8 mouse cellular contexts compared by ENCODE assay signal in genomic region chr5:147293127-147293910, GRCm38 (mm10). TPM values are rescaled to one million over a fixed set of nuclear protein-coding genes. Genes with fewer than 3 reads are reported as not detected.
A peak's percentile ranks its signal among the peaks of the same experiment; 100 is the strongest.
DNase-seq lines count a peak whose midpoint lies in the region; ATAC-seq and TF ChIP-seq lines count a peak whose summit lies in the region.

No protein-coding gene starts in this region.

- intact Hi-C loops in gastrocnemius, adult 2 months (cut with DNase I), result no loop called here

- TF ChIP-seq POLR2A in bone marrow, adult 2 months (IDR thresholded peaks at IDR 0.05; ENCODE audit: borderline replicate concordance, control insufficient read depth, low read depth, low read length), result no peak

- H3K9me3 ChIP-seq in embryonic facial prominence, embryonic 15.5 days (replicated peaks), result no peaks in the 10 kb centered on the region

- ATAC-seq in embryonic facial prominence, embryonic 15.5 days (ENCODE audit: insufficient number of reproducible peaks, low FRiP score, low TSS enrichment, low read depth), result peak; percentile 69

- H3K9ac ChIP-seq in embryonic facial prominence, embryonic 15.5 days, result no peak overlapping the region

- peak; percentile 67 for TF ChIP-seq CTCF in gastrocnemius, adult 2 months (IDR thresholded peaks at IDR 0.05)
- TF ChIP-seq CTCF in bone marrow, adult 2 months (IDR thresholded peaks at IDR 0.05; ENCODE audit: control insufficient read depth, insufficient read depth, low read length), result peak; percentile 85
- peak; percentile 90 for TF ChIP-seq CTCF in layer of hippocampus, adult 2 months (conservative IDR thresholded peaks at IDR 0.05)

- no peaks in the 10 kb centered on the region for H3K4me1 ChIP-seq in bone marrow, adult 2 months (ENCODE audit: control insufficient read depth, insufficient read depth, low read length)
- H3K4me1 ChIP-seq in embryonic facial prominence, embryonic 15.5 days, result no peaks in the 10 kb centered on the region

- peak; percentile 44 for DNase-seq in gastrocnemius, adult 2 months
- no peak for DNase-seq in gastrocnemius, adult 8-10 months (ENCODE audit: low spot score in 2 of 2)
- DNase-seq in heart, postnatal 4 days, result peak; percentile 75
- peak; percentile 29 to 76 for DNase-seq in layer of hippocampus, adult 2 months (ENCODE audit: low spot score in 2 of 2)
- peak; percentile 37 for DNase-seq in lung, postnatal 25 days (ENCODE audit: low spot score)
- peak; percentile 73 for DNase-seq in retina, postnatal 7 days (ENCODE audit: low read depth, low spot score)

- no peak overlapping the region for H3K27ac ChIP-seq in gastrocnemius, adult 2 months
- H3K27ac ChIP-seq in bone marrow, adult 2 months (ENCODE audit: control insufficient read depth, insufficient read depth, low read depth, low read length, poor library complexity), result no peak overlapping the region
- no peak overlapping the region for H3K27ac ChIP-seq in embryonic facial prominence, embryonic 15.5 days (replicated peaks)
- no peak overlapping the region for H3K27ac ChIP-seq in layer of hippocampus, adult 2 months

- WGBS in bone marrow, adult 2 months, result 17% methylated on average over 18 of the region's 18 CpGs
- WGBS in embryonic facial prominence, embryonic 15.5 days, result 17% methylated on average over 18 of the region's 18 CpGs

- H3K4me3 ChIP-seq in gastrocnemius, adult 2 months, result no peak overlapping the region
- no peak overlapping the region for H3K4me3 ChIP-seq in bone marrow, adult 2 months (replicated peaks; ENCODE audit: control insufficient read depth, low read depth, low read length)
- H3K4me3 ChIP-seq in embryonic facial prominence, embryonic 15.5 days (replicated peaks), result no peak overlapping the region
- H3K4me3 ChIP-seq in layer of hippocampus, adult 2 months, result no peak overlapping the region

- H3K4me2 ChIP-seq in embryonic facial prominence, embryonic 15.5 days (replicated peaks), result no peak overlapping the region

- H3K36me3 ChIP-seq in embryonic facial prominence, embryonic 15.5 days, result no peaks in the 10 kb centered on the region

- H3K27me3 ChIP-seq in embryonic facial prominence, embryonic 15.5 days, result peaks cover 73% of the 10 kb centered on the region

RNA-seq across cellular contexts. Expression of gene Cdx2, which starts 13.8 kb away (rescaled TPM):
- not detected for total RNA-seq in gastrocnemius, adult 2 months (2021)
- not detected for total RNA-seq in gastrocnemius, adult 8-10 months (2022)
- not detected in 2 replicates for polyA plus RNA-seq in bone marrow, adult 2 months (2011; ENCODE audit: insufficient read depth, insufficient read length, low replicate concordance, missing spikeins)
- polyA plus RNA-seq in embryonic facial prominence, embryonic 15.5 days (2015; fragmentation: Nextera tagmentation; extraction: Ambion mirVana), result not detected in 2 replicates
- total RNA-seq in heart, postnatal 4 days (2021), result not detected
- not detected for total RNA-seq in layer of hippocampus, adult 2 months (2021)

RNA-seq across cellular contexts. Expression of gene Pdx1, which starts 23.6 kb away (rescaled TPM):
- not detected for total RNA-seq in gastrocnemius, adult 2 months (2021)
- not detected for total RNA-seq in gastrocnemius, adult 8-10 months (2022)
- polyA plus RNA-seq in bone marrow, adult 2 months (2011; ENCODE audit: insufficient read depth, insufficient read length, low replicate concordance, missing spikeins), result not detected in 2 replicates
- polyA plus RNA-seq in embryonic facial prominence, embryonic 15.5 days (2015; fragmentation: Nextera tagmentation; extraction: Ambion mirVana), result not detected in 2 replicates
- total RNA-seq in heart, postnatal 4 days (2021), result not detected
- total RNA-seq in layer of hippocampus, adult 2 months (2021), result not detected

RNA-seq across cellular contexts. Expression of gene Urad, which starts 28.9 kb away (rescaled TPM):
- total RNA-seq in gastrocnemius, adult 2 months (2021), result not detected
- not detected for total RNA-seq in gastrocnemius, adult 8-10 months (2022)
- polyA plus RNA-seq in bone marrow, adult 2 months (2011; ENCODE audit: insufficient read depth, insufficient read length, low replicate concordance, missing spikeins), result not detected in 2 replicates
- polyA plus RNA-seq in embryonic facial prominence, embryonic 15.5 days (2015; fragmentation: Nextera tagmentation; extraction: Ambion mirVana), result not detected in 2 replicates
- not detected for total RNA-seq in heart, postnatal 4 days (2021)
- total RNA-seq in layer of hippocampus, adult 2 months (2021), result not detected

Comparison
In these comparisons a context has a peak if more than half of its experiments do, and no peak if none do; other contexts are left out.
1. DNase-seq: peak in gastrocnemius, adult 2 months (single experiment), heart, postnatal 4 days (single experiment), layer of hippocampus, adult 2 months (2 of 2), lung, postnatal 25 days (single experiment) and retina, postnatal 7 days (single experiment); none in gastrocnemius, adult 8-10 months (0 of 2).
2. Peak in every context shown above with its lines, with median percentiles within 50 percentile points of each other: CTCF ChIP-seq.